Mouse (Mus musculus) forebrain, embryonic 14.5 days (tissue): ENCODE data around the gene Cox7a2. TPM values are rescaled to one million over a fixed set of nuclear protein-coding genes. Genes with fewer than 3 reads are reported as not detected.

Experiments used
- ATAC-seq: fragments of 200-750 bp; cut with Nextera tagmentation; 2 replicates; pipeline ENCODE4 v1.8.0; 2017; ENCODE audit warnings: mild to moderate bottlenecking, moderate library complexity
- DNase-seq: peaks from one replicate; pipeline ENCODE4 v3.0.0-alpha.2; 2015; ENCODE audit warnings: low spot score
- H3K27ac ChIP-seq: fragments of 300-500 bp; sonication (generic); 2 replicates; pipeline ENCODE4 v1.5.1; 2014; ENCODE audit warnings: low read depth, mild to moderate bottlenecking, control low read depth, low read length, moderate library complexity
- H3K27me3 ChIP-seq: fragments of 300-500 bp; sonication (generic); replicated peaks from 2 replicates; pipeline ENCODE4 v1.6.1; 2014; ENCODE audit warnings: low read length, control low read depth, mixed read lengths; ENCODE audit not compliant: control insufficient read depth, insufficient read depth
- H3K36me3 ChIP-seq: fragments of 300-500 bp; sonication (generic); 2 replicates; pipeline ENCODE4 v1.6.1; 2014; ENCODE audit warnings: low read length, control low read depth; ENCODE audit not compliant: control insufficient read depth, insufficient read depth
- H3K4me1 ChIP-seq: fragments of 300-500 bp; sonication (generic); 2 replicates; pipeline ENCODE4 v1.6.1; 2014; ENCODE audit warnings: antibody characterized with exemption, low read length, control low read depth; ENCODE audit not compliant: control insufficient read depth, insufficient read depth
- H3K4me2 ChIP-seq: fragments of 300-500 bp; sonication (generic); 2 replicates; pipeline ENCODE4 v1.6.1; 2014; ENCODE audit warnings: mild to moderate bottlenecking, control low read depth, low read length
- H3K4me3 ChIP-seq: fragments of 300-500 bp; sonication (generic); 2 replicates; pipeline ENCODE4 v1.5.1; 2014; ENCODE audit warnings: low read depth, low read length, control low read depth
- H3K9ac ChIP-seq: fragments of 300-500 bp; sonication (generic); 2 replicates; pipeline ENCODE4 v1.6.1; 2014; ENCODE audit warnings: mild to moderate bottlenecking, low read length, control low read depth, moderate library complexity
- H3K9me3 ChIP-seq: fragments of 300-500 bp; sonication (generic); replicated peaks from 2 replicates; pipeline ENCODE4 v1.6.1; 2016; ENCODE audit warnings: low read length, control low read depth, mixed read lengths; ENCODE audit not compliant: control insufficient read depth
- WGBS: fragments of 180-500 bp; shearing (Covaris S2); extraction: QIAGEN DNeasy Blood & Tissue Kit; methylation state at CpG from one replicate; pipeline ENCODE4 v1.1.7; 2014; 5-methylcytosine and 5-hydroxymethylcytosine counted together
- polyA plus RNA-seq: library from polyadenylated mRNA; unstranded; fragments of >200 nt; fragmentation: Nextera tagmentation; extraction: Ambion mirVana; gene quantifications from 2 replicates; pipeline ENCODE4 v1.2.1, GENCODE M21; 2014

The Cox7a2 gene
- polyA plus RNA-seq, 1 experiment from 2014 or later: 901 TPM

DNA sequence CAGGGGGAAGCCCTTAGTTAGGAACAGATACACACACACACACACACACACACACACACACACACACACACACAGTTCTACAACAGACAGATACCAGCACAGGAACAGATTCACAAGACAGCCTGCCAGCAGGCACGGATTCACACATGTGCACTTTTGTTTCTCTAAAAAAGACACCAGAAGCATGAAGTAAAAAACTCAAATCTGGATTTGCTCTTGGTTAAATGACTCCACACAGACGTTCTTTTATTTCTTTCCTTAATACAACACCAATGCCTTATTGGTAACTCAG lies 26.1 kb upstream of the Cox7a2 start:
- Histone ChIP-seq H3K27me3 (no peaks in the 10 kb centered on the region), H3K9ac (no peak overlapping the region), H3K36me3 (no peaks in the 10 kb centered on the region), H3K27ac (no peak overlapping the region), H3K9me3 (no peaks in the 10 kb centered on the region), H3K4me3 (no peak overlapping the region), H3K4me2 (no peak overlapping the region), H3K4me1 (no peaks in the 10 kb centered on the region)
- no peak for DNase-seq
- no peak for ATAC-seq
- WGBS: 65% methylated on average over 2 of the region's 2 CpGs

GRCm38 (mm10) chr9:79784934-79785793 lies 25.5 kb upstream of the Cox7a2 start:
- Histone ChIP-seq H3K4me3 (no peak overlapping the region), H3K36me3 (no peaks in the 10 kb centered on the region), H3K9ac (no peak overlapping the region), H3K27ac (no peak overlapping the region), H3K4me2 (no peak overlapping the region), H3K27me3 (no peaks in the 10 kb centered on the region), H3K9me3 (no peaks in the 10 kb centered on the region), H3K4me1 (no peaks in the 10 kb centered on the region)
- ATAC-seq (no peak), DNase-seq (no peak)
- 77% methylated on average over 2 of the region's 2 CpGs for WGBS

DNA sequence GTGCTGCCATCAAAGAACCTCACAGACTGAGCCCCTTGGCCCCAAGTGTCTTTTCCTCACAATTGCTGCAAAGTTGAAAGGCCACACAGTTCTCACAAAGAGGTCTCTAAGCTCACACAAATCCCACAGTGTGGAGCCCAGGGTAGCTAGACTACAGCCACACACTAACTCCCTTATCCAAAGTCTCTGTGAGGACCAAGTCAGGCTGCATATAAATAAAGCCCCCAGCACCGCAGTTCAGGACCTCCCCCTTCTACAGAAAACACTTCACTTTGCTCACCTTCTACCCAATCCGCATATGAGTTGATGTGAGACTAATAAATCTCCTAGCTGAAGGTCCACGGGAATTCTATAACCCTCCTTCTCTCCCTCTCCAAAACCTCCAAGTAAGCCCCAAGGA lies 24.8 kb upstream of the Cox7a2 start:
- no peaks in the 10 kb centered on the region for H3K9me3 ChIP-seq
- H3K4me2 ChIP-seq: no peak overlapping the region
- no peaks in the 10 kb centered on the region for H3K4me1 ChIP-seq
- no peaks in the 10 kb centered on the region for H3K36me3 ChIP-seq
- no peak for DNase-seq
- no peak overlapping the region for H3K4me3 ChIP-seq
- no peaks in the 10 kb centered on the region for H3K27me3 ChIP-seq
- no peak for ATAC-seq
- H3K9ac ChIP-seq: no peak overlapping the region
- H3K27ac ChIP-seq: no peak overlapping the region
- 46% methylated on average over 3 of the region's 3 CpGs for WGBS

DNA sequence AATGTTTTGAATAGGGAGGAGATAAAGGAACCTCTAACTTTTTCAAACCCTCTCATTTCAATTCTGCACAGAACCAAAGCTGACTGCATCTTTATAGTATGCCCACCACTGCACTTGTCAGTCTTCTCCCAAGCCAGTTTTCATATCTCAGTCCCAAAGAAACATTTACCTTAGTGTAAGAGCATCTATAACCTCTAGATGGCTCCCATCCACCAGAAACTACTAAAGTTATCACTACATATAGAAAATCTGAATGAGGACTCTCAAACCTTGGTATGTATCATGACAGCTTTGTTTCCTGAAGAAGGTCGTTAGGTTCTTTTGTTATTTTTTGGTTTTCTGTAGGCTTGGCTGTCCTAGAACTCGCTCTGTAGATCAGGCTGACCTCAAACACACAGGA lies 19.7 kb upstream of the Cox7a2 start:
- ATAC-seq: 0 out of 2 replicates have a peak, but pooled peaks have one; percentile 23
- Histone ChIP-seq H3K4me1 (no peaks in the 10 kb centered on the region), H3K9me3 (no peaks in the 10 kb centered on the region), H3K4me2 (no peak overlapping the region), H3K27me3 (no peaks in the 10 kb centered on the region), H3K27ac (no peak overlapping the region), H3K4me3 (no peak overlapping the region), H3K9ac (no peak overlapping the region), H3K36me3 (peaks cover 20% of the 10 kb centered on the region)
- 59% methylated on average over 2 of the region's 2 CpGs for WGBS
- peak; percentile 33 for DNase-seq

- Histone ChIP-seq H3K27me3 (no peaks in the 10 kb centered on the region), H3K36me3 (0 out of 2 replicates have a peak, but pooled peaks cover 7% of the 10 kb centered on the region), H3K4me2 (no peak overlapping the region), H3K27ac (no peak overlapping the region), H3K4me1 (no peaks in the 10 kb centered on the region), H3K9ac (no peak overlapping the region), H3K4me3 (no peak overlapping the region), H3K9me3 (no peaks in the 10 kb centered on the region)
- WGBS: 95% methylated on average over 5 of the region's 5 CpGs
- no peak for ATAC-seq
- no peak for DNase-seq
Observed at GRCm38 (mm10) chr9:79766991-79767545, 7.4 kb upstream of the Cox7a2 start.

- Histone ChIP-seq H3K9ac (no peak overlapping the region), H3K9me3 (no peaks in the 10 kb centered on the region), H3K27me3 (no peaks in the 10 kb centered on the region), H3K36me3 (0 out of 2 replicates have a peak, but pooled peaks cover 2% of the 10 kb centered on the region), H3K4me3 (no peak overlapping the region), H3K4me2 (no peak overlapping the region), H3K4me1 (no peaks in the 10 kb centered on the region), H3K27ac (no peak overlapping the region)
- DNase-seq (no peak), ATAC-seq (no peak)
- 89% methylated on average over 4 of the region's 4 CpGs for WGBS
Observed at GRCm38 (mm10) chr9:79765329-79765728, 5.7 kb upstream of the Cox7a2 start.

DNA sequence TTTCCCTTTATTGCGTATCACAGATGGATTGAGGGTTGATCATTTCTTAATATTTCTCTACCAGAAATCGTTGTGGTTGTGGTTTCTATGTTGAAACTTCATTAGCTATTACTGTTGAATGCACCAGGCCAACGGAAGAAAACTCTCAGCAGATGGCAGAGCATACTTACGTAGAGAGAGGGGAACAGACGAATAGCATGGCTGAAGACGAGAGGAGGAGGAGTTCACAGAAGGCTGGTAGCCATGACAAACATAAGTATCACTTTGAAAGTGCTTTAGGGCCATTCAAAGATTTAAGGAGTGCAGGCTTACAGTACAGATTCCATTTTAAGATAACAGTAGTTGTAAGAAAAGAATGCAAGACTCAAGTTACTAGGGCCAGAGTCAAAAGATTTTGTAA lies 2.8 kb upstream of the Cox7a2 start:
- Histone ChIP-seq H3K4me3 (no peak overlapping the region), H3K36me3 (peaks cover 4% of the 10 kb centered on the region; the same call in 1 of the 2 replicates), H3K27ac (no peak overlapping the region), H3K9ac (no peak overlapping the region), H3K9me3 (no peaks in the 10 kb centered on the region), H3K4me2 (no peak overlapping the region), H3K27me3 (no peaks in the 10 kb centered on the region), H3K4me1 (peaks cover 4% of the 10 kb centered on the region; the same call in 1 of the 2 replicates)
- WGBS: 84% methylated on average over 6 of the region's 6 CpGs
- ATAC-seq: no peak
- no peak for DNase-seq

DNA sequence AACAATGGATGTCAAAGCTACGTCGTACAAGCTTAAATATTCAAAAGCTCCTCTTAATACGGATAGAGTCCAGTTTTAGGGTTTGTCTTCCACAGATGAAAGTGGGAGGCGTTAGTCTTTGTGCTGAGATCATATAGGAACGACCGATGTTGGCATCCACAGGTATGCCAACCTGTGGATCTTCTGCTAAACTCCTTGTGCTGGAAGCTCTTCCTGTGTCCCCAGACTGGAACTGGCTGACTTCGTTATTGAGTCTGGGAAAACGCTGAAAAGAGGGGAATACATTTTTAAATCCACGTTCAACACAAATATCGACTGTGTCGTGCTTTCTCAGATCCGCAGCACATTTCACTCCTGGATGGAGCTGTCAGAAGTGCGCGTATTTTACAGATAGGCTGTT lies 398 bp upstream of the Cox7a2 start:
- no peak for DNase-seq
- 7% methylated on average over 14 of the region's 14 CpGs for WGBS
- no peaks in the 10 kb centered on the region for H3K27me3 ChIP-seq
- H3K4me1 ChIP-seq: peaks cover 4% of the 10 kb centered on the region; the same call in 1 of the 2 replicates
- H3K36me3 ChIP-seq: peaks cover 18% of the 10 kb centered on the region
- no peak; the same call in 1 of the 2 replicates for ATAC-seq
- H3K9ac ChIP-seq: peak overlapping the region; percentile 88
- peak overlapping the region; percentile 53 for H3K4me2 ChIP-seq
- H3K27ac ChIP-seq: peak overlapping the region; percentile 83
- H3K9me3 ChIP-seq: no peaks in the 10 kb centered on the region
- peak overlapping the region; percentile 88 for H3K4me3 ChIP-seq

- Histone ChIP-seq H3K4me2 (no peak overlapping the region), H3K4me3 (no peak overlapping the region), H3K36me3 (peaks cover 43% of the 10 kb centered on the region), H3K27me3 (no peaks in the 10 kb centered on the region), H3K27ac (no peak overlapping the region), H3K9me3 (no peaks in the 10 kb centered on the region), H3K9ac (no peak overlapping the region), H3K4me1 (peaks cover 4% of the 10 kb centered on the region; the same call in 1 of the 2 replicates)
- ATAC-seq (no peak), DNase-seq (no peak)
- WGBS: 96% methylated on average over 4 of the region's 4 CpGs
Observed at GRCm38 (mm10) chr9:79755311-79755710, 4.4 kb downstream of the Cox7a2 start.
